Mouse (Mus musculus) left cerebral cortex, postnatal 10 days (tissue): ENCODE results near the gene Ptpn18. TPM values are rescaled to one million over a fixed set of nuclear protein-coding genes. Genes with fewer than 3 reads are reported as not detected.
"Not testable (repeated sequence)": the region's sequence is repeated elsewhere in the genome, so short reads cannot be mapped to it uniquely, and the experiment has no call there.

Source experiments
- DNase-seq, 2 experiments: peaks; one replicate each; pipeline ENCODE4 v3.0.0; 2021 to 2022; ENCODE audit warnings: low spot score in 2 of 2, mixed read lengths in 1 of 2; ENCODE audit errors: extremely low spot score in 1 of 2
- intact Hi-C: fragments of 180-260 bp; cut with DNase I; formaldehyde crosslinking; loops from one replicate; pipeline ENCODE4 v1.15.1; 2025
- microRNA-seq: library from miRNA; unstranded; fragments of <30 nt; microRNA quantifications from one replicate; pipeline ENCODE4 v1.2.0, GENCODE M21; 2022
- total RNA-seq, 2 experiments: library from RNA; stranded (reverse); gene quantifications; 2 replicates each; pipeline ENCODE4 v1.2.3; 2021

The Ptpn18 gene
- total RNA-seq, 2 experiments from 2014 or later: 3.6 to 4.6 TPM

DNA sequence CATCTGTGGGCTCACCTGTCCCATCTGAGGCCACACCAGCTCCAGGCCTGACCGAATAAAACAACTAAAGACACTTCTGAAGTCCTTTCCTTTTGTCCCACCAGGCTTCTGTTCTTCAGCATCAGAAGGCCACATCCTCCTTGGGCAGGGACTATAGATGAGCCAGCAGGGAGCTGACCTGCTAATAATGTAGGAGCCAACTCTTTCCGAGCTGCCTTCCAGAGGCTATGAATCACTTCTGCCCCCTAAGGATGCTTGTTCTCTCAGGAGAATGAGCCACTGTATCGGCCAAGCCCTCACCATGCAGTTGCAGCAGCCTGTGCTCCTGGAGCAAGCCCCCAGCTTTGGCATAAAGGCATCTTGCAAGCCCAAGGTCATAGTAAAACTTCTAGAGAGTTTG, 43.4 kb downstream of the Ptpn18 start:
- DNase-seq: no peak
- intact Hi-C loops: loop anchor here (5.0 kb wide), 1 partner anchor 49 kb away; no protein-coding TSS in a partner anchor

DNA sequence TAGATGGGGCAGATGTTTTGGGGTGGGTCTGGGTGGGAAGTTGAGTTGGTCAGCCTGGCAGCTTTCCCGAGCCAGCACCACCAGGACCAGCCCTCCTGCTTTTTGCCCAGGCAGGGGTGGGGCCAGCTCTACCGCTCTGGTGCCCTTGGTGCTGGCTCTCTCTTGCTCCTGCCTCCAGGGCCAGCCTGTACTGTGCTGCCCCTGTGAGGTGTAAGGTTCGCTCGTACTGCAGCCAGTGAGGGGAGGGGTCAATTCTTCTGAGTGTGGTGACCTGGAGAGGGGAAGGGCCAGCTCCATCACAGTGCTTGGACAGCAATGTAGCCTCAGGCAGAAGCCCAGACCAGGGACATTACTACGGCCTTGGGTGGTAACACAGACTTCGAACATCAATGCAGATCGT, 45.7 kb downstream of the Ptpn18 start:
- DNase-seq: no peak
- intact Hi-C loops: no loop called here

DNA sequence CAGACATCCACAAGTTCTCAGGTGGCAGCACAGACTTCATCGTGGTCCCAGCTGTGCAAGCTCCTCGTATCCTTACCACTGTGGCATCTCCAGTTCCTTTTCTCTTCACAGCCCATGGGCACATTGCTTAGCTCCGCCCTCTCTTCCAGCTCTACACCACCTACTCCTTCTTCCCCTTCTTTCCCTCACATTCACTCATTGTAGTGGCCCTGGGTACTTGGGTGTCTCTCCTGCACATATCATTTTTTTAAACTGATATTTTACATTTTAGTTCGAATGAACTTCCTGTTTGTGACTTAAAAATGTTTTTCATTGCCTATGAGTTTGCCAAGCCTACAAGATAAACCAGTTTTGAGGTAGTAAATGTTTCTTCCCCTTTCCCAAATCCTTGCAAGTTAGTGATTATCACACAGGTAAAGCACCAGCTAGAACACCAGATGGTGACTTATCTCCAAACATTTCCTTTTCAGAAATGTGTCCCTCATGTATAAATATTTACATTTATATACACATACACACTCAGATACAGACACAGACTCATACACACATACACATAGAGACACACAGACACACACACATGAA, 46.5 kb downstream of the Ptpn18 start:
- intact Hi-C loops: no loop called here
- DNase-seq: no peak

DNA sequence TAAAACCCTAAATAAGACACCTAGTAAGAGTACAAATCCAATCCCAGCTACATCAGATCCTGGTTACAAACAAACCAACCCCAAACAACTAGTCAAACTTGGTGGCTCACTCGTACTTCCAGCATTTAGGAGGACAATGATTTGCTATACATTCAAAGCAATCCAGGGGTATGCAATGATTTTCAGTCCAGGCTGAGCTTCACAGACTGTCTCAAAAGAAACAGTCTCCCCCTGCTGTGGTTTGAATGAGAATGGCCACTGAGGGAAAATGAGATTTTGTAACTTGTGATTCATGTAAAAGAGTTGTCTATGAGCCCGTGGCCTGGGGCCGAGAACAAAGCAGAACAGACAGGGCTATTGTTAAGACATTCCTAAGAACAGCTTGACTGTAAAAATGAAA, 48.4 kb downstream of the Ptpn18 start:
- intact Hi-C loops: no loop called here
- DNase-seq: no peak

- intact Hi-C loops: loop anchor here (5.0 kb wide), 1 partner anchor 92 kb away; no protein-coding TSS in a partner anchor
- no peak for DNase-seq
Measured at GRCm38 (mm10) chr1:34510575-34510981, 51.0 kb downstream of the Ptpn18 start.

DNA sequence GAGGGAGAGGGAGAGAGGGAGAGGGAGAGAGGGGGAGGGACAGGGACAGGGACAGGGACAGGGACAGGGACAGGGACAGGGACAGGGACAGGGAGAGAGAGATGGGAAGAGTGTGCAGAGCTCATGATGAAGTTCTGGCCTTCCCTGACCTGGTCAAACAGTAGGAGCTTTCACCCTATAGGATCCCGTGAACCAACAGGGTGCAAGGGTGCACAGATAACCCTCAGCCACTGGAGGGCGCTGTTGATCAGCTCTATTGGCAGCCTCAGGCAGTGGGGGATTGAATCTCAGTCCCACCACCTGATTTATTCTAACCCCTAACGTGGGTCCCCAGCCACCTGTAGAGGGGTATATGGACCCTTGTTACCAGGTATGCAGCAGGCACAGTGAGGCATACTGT, 51.5 kb downstream of the Ptpn18 start:
- DNase-seq: peak; percentile 2 to 55
- intact Hi-C loops: loop anchor here (5.0 kb wide), 1 partner anchor 91 kb away; no protein-coding TSS in a partner anchor

DNA sequence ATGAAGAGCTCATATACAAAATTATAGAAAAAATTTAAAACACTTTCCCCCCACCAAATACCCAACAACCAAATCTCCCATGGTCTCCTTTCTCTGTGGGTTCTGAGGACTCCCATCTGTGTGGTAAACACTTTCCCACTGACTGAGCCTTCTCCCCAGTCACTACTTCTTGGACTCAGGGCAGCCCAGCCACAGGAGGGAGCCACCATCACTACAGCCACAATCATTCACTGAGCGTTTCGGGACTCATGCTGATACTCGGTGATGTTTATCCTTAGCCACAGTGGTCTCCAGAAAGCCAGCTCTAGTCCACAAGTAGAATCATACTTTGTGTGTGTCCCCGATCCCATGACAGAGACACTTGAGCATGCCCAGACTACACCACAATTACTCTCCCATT, 53.5 kb downstream of the Ptpn18 start:
- DNase-seq: no peak
- intact Hi-C loops: loop anchor here (5.0 kb wide), 1 partner anchor 89 kb away; no protein-coding TSS in a partner anchor

GRCm38 (mm10) chr1:34516595-34516994, 57.0 kb downstream of the Ptpn18 start:
- intact Hi-C loops: no loop called here

DNA sequence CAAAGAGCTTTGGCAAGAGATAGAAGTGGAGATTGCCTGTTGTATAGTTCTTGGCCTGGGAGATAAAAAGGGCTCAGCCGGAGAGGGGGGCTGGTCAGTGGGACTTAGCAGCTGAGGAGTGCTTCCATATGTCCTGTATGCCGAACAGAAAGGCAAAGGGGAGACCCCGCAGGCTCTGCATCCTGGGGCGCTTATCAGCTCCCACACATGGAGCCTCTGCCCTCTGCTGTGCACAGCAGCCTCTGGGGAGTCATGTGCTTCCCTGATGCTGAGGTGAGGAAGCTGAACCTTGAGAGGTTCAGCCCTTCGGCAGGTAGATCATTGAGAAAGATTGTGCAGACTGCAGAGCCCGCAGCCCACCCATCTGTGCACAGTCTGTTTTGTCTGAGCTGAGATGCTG, 57.7 kb downstream of the Ptpn18 start:
- intact Hi-C loops, DNase-seq: not testable (repeated sequence)

More at GRCm38 (mm10) chr1:34516595-34516994, 57.0 kb downstream of the Ptpn18 start:
- DNase-seq: no peak

GRCm38 (mm10) chr1:34517797-34518196, 58.2 kb downstream of the Ptpn18 start:
- intact Hi-C loops, DNase-seq: not testable (repeated sequence)

- intact Hi-C loops: no loop called here
- DNase-seq: no peak
Measured at GRCm38 (mm10) chr1:34518259-34518658, 58.7 kb downstream of the Ptpn18 start.

GRCm38 (mm10) chr1:34522205-34522849, 62.8 kb downstream of the Ptpn18 start:
- DNase-seq: no peak
- intact Hi-C loops: no loop called here

GRCm38 (mm10) chr1:34522850-34523244, 63.3 kb downstream of the Ptpn18 start:
- intact Hi-C loops: no loop called here
- DNase-seq: no peak

DNA sequence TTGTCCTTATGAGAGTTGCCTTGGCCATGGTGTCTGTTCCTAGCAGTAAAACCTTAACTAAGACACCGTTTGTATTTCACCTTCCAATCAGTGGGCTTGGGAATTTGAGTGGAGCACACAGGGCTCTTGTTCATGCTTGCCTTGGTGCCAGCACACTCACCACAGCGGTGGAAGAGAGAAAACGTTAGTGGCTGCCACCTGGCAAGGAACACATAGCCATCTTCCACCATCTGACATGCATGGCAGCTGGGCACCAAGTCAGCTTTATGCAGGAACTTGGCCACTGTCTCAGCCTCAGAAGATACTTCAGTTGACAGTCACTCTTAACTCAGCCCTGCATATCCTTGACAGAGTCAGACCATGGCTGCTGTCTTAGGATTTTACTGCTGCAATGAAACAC, 64.1 kb downstream of the Ptpn18 start:
- DNase-seq: no peak
- intact Hi-C loops: no loop called here

Small RNA genes lying within 50 kb of the gene (microRNA-seq; reads per million reads assigned to microRNA genes)
- gene Mir5103: not detected

Other genes starting within 250 kb of the Ptpn18 start
- 10 to 100 TPM; 19.4 to 19.8 TPM for gene Ccdc115, start 20.1 kb upstream of the Ptpn18 start, total RNA-seq
- gene Imp4, start 19.9 kb upstream of the Ptpn18 start, total RNA-seq: 10 to 100 TPM; 31.2 to 31.4 TPM
- gene Prss39, start 38.6 kb downstream of the Ptpn18 start, total RNA-seq: not detected
- gene Cfc1, start 75.9 kb downstream of the Ptpn18 start, total RNA-seq: not detected
- not detected for gene Prss40, start 101.2 kb downstream of the Ptpn18 start, total RNA-seq
- gene Amer3, start 119.9 kb downstream of the Ptpn18 start, total RNA-seq: 10 to 100 TPM; 33.8 to 34.6 TPM